Mouse (Mus musculus) thymus, postnatal 36 days (tissue): ENCODE data around the gene 1810024B03Rik.
"Not testable (repeated sequence)": the region's sequence is repeated elsewhere in the genome, so short reads cannot be mapped to it uniquely, and the experiment has no call there.

ENCODE experiments used
- DNase-seq, 2 experiments: peaks; one replicate each; pipeline ENCODE4 v3.0.0; 2022; ENCODE audit warnings: mixed read lengths in 2 of 2

The 1810024B03Rik gene

DNA sequence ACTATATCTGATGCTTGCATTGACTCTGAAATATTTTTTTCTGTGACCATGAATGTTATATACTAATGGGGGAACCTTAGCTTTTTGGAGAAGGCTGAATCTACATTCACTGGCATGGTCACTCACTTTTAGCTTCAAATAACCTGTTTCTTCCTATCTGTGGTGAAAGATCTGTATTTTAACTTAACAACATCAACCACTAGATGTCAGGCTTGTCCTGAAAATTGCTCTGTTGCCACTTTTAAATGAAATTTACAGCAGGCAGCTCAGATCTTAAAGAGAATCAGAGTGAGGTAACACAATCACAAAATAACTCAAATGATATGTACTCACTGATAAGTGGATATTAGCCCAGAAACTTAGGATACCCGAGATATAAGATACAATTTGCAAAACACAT lies 41.8 kb downstream of the 1810024B03Rik start:
- not testable (repeated sequence) for DNase-seq

DNA sequence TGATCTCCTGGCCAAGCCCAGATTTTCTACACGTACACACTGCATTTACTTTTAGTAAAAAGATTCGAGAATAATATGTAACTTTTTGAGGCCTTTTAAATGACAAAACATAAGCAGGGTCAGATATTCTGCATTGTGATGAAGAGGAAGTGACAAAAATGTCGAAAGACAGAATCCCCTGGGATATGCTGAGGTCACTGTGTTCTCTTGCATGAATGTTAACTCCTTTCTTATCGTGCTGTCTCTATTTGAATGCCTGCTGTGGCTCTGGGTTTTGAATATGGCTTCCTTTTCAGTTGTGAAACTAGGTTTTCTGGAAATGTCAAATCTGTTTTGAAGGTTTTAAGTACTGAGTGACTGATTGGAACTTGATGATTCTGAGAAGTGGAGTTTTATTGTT lies 42.4 kb downstream of the 1810024B03Rik start:
- no peak for DNase-seq

DNA sequence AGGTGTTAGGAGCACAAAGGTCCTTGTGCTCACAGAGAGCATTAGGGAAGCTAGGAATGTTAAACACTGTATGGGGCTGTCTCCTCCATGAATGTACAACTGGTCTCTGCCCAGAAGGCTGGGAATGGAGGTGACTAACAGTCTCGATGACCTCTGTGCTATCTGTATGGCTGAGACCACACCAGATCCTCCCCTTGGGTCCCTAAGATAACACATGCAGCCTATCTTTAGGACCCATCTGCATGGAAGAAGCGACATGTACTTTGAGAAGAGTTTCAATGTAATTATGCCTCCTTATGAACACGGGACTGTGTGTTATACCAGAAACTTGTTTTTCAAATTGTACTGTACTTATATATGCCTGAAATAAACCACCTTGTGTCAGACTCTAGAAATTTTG lies 62.4 kb downstream of the 1810024B03Rik start:
- no peak for DNase-seq

DNA sequence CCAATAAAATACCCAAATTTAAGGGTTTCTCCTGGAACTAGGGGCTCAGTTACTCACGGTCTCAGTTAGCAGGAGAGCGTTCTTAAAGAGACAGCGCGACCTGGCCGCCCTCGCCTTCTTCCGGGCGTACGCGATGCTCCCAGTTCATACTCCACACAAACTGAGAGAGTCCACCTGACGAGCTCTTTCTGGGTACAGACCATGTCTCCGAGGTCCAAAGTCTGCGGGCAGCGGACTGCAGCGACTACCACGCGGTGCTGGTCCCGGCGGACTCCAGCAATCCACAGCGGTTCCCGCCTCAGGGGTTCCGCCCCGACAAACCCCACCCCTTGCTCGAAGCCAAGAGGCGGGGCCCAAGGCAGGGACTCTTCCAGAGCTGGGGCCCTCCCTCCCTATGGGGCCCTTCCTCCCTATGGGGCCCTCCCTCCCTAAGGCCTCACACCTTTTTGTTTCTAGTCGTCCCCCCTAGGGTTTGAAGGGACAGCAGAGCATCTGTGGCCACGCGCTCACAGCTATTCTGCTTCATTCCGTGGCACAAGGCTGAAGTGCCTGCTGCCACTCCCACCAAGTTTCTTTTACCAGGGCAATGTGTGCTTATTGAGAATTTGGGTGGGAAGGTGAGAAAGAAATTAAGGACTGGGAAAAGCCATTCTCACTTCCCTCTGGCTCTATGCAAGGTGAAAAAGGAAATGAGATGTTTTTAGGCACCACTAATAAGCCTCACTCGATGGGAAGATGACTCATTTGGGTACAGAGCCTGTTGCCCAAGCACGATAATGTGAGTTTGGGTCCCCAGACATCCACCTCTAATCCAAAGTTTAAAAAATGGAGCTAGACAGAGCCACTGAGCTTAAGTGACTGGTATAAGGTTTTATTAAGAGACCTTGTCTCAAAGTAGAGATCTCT lies 64.7 kb downstream of the 1810024B03Rik start, which contains the start of gene Itpripl1:
Gene Itpripl1 (minus strand): TSS at position 285 of the 906 bp plus-strand sequence.
- DNase-seq, result peak; percentile 76 to 82

DNA sequence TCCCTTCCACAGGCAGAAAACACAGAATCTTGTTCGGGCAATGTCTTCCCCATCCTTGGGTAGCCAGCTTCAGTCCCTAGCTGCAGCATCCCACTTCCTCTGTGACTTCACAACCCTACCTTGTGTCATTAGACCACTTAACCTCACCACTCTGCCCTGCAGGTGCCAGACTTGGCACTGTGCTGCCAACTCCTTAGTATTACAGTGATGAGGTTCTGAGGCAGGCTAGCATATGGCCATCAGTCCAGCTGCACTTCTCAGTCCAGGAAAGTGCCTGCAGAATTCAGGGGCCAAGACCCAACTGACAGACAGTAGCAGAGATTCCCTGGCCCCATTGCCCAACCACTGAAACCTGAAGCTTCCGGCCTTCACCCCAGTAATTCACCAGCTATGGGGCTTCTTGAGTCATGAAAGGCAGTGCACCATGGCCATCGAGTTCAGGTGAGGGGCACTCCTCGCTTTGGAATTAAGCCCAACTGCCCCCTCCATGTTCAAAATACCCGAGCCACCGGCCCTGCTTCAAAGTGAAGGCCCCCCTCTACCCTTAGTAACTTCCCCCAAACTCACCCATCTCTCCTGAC lies 65.4 kb downstream of the 1810024B03Rik start:
- DNase-seq, result no peak

DNA sequence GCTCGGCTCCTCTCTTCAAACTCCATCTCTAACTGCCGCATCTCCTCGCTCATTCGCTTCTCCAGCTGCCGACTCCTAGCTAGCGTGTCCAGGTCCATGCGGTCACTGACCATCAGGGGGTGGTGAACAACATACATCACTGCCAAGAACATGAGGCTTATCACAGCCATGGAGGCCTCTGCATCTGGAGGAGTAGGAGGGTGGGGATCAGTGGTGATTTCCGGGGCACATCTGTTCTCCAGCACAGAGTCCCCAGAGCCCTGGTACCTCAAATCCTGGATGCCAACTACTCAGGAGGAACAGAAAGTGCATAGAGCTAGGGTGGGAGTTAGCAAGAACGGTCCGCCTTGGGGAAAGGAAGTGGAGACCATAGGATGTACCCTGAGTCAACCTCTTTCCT lies 66.0 kb downstream of the 1810024B03Rik start:
- no peak for DNase-seq

DNA sequence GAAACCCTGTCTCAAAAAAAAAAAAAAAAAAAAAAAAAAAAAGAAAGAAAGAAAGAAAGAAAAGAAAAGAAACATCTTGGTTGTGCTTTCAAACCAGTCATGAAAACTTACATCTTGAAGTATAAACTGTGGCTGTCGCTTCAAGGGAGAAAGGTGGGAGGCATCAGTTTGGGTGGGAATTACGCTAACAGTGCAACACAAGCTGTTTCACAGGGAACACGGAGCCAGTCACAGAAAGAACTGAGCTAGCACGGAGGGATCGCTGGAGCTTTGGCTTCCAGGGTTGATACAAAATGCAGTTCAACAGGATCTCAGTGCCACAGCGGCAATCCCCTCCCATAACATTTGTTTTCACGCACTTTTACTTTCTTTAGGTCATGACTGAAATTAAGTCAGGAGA lies 68.1 kb downstream of the 1810024B03Rik start:
- DNase-seq, result no peak

DNA sequence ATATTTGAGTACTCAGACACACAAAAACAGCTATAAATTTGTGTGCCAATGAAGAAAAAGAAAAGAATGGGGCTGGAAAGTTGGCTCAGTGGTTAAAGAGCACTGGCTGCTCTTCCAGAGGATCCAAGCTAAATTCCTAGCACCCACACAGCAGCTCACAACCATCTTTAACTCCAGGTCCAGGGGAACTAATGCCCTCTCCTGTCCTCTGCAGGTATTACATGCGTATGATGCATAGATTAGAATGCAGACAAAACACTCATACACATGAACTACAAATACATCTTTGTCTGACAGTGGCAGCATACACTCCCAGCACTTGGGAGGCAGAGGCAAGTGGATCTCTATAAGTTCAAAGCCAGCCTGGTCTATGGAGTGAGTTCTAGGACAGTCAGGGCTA lies 68.5 kb downstream of the 1810024B03Rik start:
- no peak for DNase-seq

DNA sequence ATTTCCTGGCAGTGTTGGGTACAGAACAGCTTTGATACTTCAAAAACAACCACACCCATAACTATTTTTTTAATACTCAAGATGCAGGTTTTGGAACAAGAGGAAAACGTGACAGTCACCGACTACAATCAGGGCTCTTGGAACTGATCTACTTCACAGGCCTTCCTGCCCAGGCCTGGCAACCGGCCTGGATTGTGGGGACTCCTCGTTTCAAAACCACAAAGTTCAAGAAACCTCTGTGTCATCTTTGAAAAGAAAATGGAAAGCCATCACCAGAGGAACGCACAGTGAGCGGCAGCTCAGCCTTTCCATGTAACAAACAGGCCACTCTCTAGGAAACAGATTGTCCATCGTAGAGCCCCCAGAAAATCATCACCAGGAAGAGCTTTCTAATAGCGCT lies 69.0 kb downstream of the 1810024B03Rik start:
- DNase-seq, result no peak

DNA sequence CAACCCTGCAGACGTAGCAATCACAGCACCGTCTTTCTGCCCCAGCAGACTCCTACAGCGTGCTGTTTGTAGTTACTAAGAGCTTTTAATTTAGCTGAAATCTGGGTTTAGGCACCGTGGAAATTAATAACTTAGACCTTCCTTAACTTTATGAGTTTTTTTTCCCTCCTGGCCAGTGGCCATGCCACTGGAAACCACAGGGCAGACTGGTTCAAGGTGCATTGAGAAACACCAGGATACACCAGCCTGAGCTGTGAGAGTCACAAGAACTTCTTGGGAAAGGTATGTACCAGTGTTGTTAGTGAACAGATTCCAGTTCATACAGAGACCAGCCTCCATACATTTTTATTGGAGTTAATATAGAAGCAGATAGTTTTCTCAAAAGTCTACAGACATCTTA lies 69.6 kb downstream of the 1810024B03Rik start:
- DNase-seq, result no peak

DNA sequence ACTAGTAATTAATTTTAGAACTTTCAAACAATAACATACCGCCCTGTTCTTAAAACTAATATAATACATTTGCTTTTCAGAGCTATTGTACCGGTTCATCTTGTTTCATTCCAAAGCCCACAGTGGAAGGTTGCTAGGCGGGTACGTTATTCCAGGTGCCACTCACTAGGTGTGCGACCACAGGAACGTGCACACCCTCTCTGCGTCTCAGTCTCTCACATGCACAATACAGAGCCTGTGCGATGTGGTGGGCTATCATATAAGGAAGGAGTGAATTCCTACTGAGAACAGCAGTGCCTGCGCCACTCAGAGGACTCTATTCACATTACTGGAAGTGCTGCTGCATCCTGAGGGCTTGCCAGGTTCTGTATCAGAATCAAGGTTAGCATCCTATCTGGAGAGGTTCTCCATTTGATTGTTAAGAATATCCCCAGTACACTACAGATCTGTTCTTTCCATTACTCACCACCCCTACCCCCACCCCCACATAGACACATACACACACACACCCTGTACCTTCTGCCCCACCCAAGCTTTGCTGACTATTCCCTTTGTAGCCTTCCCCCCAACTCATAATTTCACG lies 70.2 kb downstream of the 1810024B03Rik start:
- DNase-seq, result no peak

DNA sequence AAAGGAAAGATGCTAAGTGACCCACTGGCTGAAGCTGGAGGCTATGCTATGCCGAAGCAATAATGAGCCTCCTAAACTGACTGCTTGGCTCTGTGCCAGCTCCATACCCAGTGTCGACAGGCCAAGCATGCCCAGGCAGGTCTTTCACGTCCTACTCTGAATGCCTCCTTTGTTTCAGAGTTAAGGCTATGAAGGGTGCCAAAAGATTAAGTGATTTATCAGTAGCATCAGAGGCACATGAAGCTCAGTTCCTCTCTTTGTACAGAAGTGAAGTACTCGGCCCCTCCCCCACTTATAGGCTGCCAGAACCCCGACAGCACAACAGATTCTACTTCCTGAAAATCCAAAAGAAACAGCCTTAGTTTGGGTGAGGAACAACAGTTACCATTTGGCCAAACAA lies 71.1 kb downstream of the 1810024B03Rik start:
- no peak for DNase-seq
